Mouse (Mus musculus) heart, embryonic 14.5 days (tissue): Measurements from ENCODE around the gene Mrpl33. TPM values are rescaled to one million over a fixed set of nuclear protein-coding genes. Genes with fewer than 3 reads are reported as not detected.
A peak's percentile ranks its signal among the peaks of the same experiment; 100 is the strongest.

ENCODE experiments used
- ATAC-seq: fragments of 200-750 bp; cut with Nextera tagmentation; 2 replicates; pipeline ENCODE4 v1.8.0; 2017; ENCODE audit warnings: low read depth, moderate TSS enrichment; ENCODE audit not compliant: insufficient number of reproducible peaks, insufficient read depth, low FRiP score
- H3K27ac ChIP-seq, 2 experiments: fragments of 200-500 bp in 1 of 2; fragments of 300-500 bp in 1 of 2; sonication (generic) in 1 of 2; replicated peaks in 1 of 2; 2 replicates each; pipeline ENCODE4 v1.5.1; 2012 to 2014; ENCODE audit warnings: low read depth in 2 of 2, low read length in 2 of 2, control low read depth in 1 of 2, mild to moderate bottlenecking in 1 of 2, mixed read lengths in 1 of 2; ENCODE audit not compliant: control insufficient read depth in 1 of 2, insufficient read depth in 1 of 2
- H3K27me3 ChIP-seq: fragments of 300-500 bp; sonication (generic); 2 replicates; pipeline ENCODE4 v1.6.1; 2014; ENCODE audit warnings: mild to moderate bottlenecking, low read length, control low read depth; ENCODE audit not compliant: control insufficient read depth, insufficient read depth
- H3K36me3 ChIP-seq: fragments of 300-500 bp; sonication (generic); 2 replicates; pipeline ENCODE4 v1.6.1; 2014; ENCODE audit warnings: mild to moderate bottlenecking, control low read depth, low read length, mixed read lengths; ENCODE audit not compliant: control insufficient read depth, insufficient read depth
- H3K4me1 ChIP-seq, 2 experiments: fragments of 200-500 bp in 1 of 2; fragments of 300-500 bp in 1 of 2; sonication (generic) in 1 of 2; 2 replicates each; pipeline ENCODE4 v1.6.1; 2012 to 2014; ENCODE audit warnings: low read length in 2 of 2, control low read depth in 1 of 2, mixed read lengths in 1 of 2; ENCODE audit not compliant: control insufficient read depth in 2 of 2, insufficient read depth in 2 of 2
- H3K4me2 ChIP-seq: fragments of 300-500 bp; sonication (generic); 2 replicates; pipeline ENCODE4 v1.6.1; 2014; ENCODE audit warnings: mild to moderate bottlenecking, low read length
- H3K4me3 ChIP-seq, 2 experiments: fragments of 200-500 bp in 1 of 2; fragments of 300-500 bp in 1 of 2; sonication (generic) in 1 of 2; 2 replicates each; pipeline ENCODE4 v1.5.1; 2012 to 2014; ENCODE audit warnings: low read length in 2 of 2, mild to moderate bottlenecking in 2 of 2, control low read depth in 1 of 2, low read depth in 1 of 2, moderate library complexity in 1 of 2; ENCODE audit not compliant: control insufficient read depth in 1 of 2, insufficient read depth in 1 of 2
- H3K9ac ChIP-seq: fragments of 300-500 bp; sonication (generic); 2 replicates; pipeline ENCODE4 v1.6.1; 2014; ENCODE audit warnings: mild to moderate bottlenecking, low read length
- H3K9me3 ChIP-seq: fragments of 300-500 bp; sonication (generic); 2 replicates; pipeline ENCODE4 v1.6.1; 2016; ENCODE audit warnings: low read length, control low read depth; ENCODE audit not compliant: control insufficient read depth
- WGBS: fragments of 180-500 bp; shearing (Covaris S2); extraction: QIAGEN DNeasy Blood & Tissue Kit; methylation state at CpG from one replicate; pipeline ENCODE4 v1.1.7; 2014; 5-methylcytosine and 5-hydroxymethylcytosine counted together
- polyA plus RNA-seq: library from polyadenylated mRNA; unstranded; fragments of >200 nt; fragmentation: Nextera tagmentation; extraction: Ambion mirVana; gene quantifications from 2 replicates; pipeline ENCODE4 v1.2.1, GENCODE M21; 2014

The Mrpl33 gene
- polyA plus RNA-seq, 1 experiment from 2014 or later = 456 TPM

DNA sequence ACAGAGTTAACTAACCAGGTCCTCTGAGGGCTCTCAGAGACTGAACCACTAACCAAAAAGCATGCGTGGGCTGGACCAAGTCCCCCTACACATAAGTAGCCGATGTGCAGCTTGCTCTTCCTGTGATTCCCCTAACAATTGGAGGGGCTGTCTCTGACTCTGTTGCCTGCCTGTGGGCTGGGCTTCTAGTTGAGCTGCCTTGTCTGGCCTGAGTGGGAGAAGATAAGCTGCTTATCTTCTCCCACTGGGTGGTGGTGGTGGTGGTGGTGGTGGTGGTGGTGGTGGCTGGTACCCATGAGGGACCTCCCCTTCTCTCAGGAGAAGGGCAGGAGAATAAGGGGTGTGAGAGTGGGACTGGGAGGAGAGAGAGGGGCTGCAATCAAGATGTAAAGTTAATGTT is 89.3 kb downstream of the Mrpl33 start:
- Histone ChIP-seq H3K27ac (no peak overlapping the region), H3K9me3 (no peaks in the 10 kb centered on the region), H3K4me2 (no peak overlapping the region), H3K9ac (no peak overlapping the region), H3K36me3 (no peaks in the 10 kb centered on the region), H3K27me3 (no peaks in the 10 kb centered on the region), H3K4me3 (no peak overlapping the region), H3K4me1 (peaks cover 0 to 2% of the 10 kb centered on the region in 2 experiments; a peak in 1 of 4 replicates)
- WGBS = 51% methylated on average over 2 of the region's 2 CpGs
- ATAC-seq = no peak

DNA sequence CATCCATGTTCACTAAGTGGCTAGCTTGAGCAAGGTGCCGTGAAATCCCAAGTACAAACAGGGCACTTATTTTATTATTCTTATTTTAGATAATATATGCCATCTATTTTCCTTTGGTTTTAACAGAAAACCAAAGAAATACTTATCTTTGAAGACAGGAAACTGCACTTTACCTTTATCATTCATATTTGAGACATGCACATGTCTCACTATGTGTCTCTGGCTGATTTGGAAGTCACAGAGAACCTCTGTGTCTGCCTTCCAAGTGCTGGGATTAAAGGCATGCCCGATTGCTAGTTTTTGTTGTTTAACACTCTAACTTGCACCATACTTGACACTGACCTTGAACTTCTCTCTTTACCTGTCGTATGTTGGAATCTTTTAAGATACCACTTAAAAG is 91.2 kb downstream of the Mrpl33 start:
- no peak for ATAC-seq
- no peak overlapping the region for H3K27ac ChIP-seq
- H3K4me2 ChIP-seq = no peak overlapping the region
- H3K9me3 ChIP-seq = no peaks in the 10 kb centered on the region
- H3K9ac ChIP-seq = no peak overlapping the region
- H3K36me3 ChIP-seq = no peaks in the 10 kb centered on the region
- H3K27me3 ChIP-seq = no peaks in the 10 kb centered on the region
- 80% methylated on average over 3 of the region's 3 CpGs for WGBS
- H3K4me1 ChIP-seq = peaks cover 3 to 5% of the 10 kb centered on the region in 2 experiments; a peak in 2 of 4 replicates
- H3K4me3 ChIP-seq = no peak overlapping the region

DNA sequence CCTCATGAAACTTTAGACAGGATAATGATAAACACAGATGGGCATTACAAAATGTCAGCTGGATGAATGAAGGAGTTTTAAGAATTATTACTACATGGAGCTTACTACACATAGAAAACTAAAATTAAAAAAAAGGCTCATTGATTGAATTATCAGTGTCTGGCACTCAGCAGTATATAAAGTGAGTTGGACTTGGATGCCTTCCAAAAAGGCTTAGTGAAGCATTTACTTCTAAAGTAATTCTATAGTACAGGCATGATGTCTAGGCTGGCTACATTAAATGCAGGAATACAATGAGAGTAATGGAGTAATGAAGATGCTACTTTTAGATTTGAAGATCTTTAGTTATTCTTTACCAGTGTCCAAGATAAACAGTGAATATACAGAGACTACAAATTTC is 96.5 kb downstream of the Mrpl33 start:
- Histone ChIP-seq H3K9ac (no peak overlapping the region), H3K27ac (no peak overlapping the region), H3K36me3 (no peaks in the 10 kb centered on the region), H3K4me3 (no peak overlapping the region), H3K4me2 (no peak overlapping the region), H3K27me3 (no peaks in the 10 kb centered on the region), H3K4me1 (peaks cover 4 to 9% of the 10 kb centered on the region in 2 experiments; a peak in 3 of 4 replicates), H3K9me3 (no peaks in the 10 kb centered on the region)
- no peak for ATAC-seq

DNA sequence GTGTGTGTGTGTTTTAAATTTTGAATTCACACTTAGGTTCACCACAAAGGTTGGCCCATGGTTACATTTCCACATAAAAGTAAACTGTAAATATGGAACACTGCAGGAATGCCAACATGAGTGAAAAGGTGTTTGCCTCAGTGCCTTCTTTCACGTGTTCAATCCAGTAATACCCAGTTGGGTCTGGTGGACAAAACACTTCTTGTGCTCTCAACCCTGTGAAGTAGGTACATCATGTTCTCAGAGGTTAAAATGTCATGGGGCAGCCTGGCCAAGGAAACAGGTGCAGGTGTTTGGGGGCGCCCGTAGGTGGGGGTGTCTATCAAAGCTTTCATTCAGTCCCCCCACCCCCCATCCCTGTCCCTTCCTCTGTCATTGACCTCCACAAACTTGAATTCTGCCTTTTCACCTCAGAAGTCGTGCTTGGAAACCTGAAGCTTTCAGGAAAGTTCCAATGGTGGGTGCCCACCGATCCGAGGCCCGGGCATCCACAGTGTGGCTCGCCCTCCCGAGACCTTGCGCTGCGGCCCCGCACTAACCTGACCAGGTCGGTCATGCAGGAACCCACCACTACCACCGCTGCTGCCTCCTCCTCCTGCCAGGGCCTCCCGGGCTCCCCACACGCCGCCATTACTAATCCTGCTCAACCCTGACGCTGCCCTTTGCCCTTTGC is 100.4 kb downstream of the Mrpl33 start, which contains the start of gene Rbks:
Rbks (minus strand) TSS at position 657 of the 673 bp plus-strand sequence.
- 8% methylated on average over 18 of the region's 18 CpGs for WGBS
- ATAC-seq = no peak
- peak within 1 kb of the TSS; percentile 84 to 89 for H3K4me3 ChIP-seq

DNA sequence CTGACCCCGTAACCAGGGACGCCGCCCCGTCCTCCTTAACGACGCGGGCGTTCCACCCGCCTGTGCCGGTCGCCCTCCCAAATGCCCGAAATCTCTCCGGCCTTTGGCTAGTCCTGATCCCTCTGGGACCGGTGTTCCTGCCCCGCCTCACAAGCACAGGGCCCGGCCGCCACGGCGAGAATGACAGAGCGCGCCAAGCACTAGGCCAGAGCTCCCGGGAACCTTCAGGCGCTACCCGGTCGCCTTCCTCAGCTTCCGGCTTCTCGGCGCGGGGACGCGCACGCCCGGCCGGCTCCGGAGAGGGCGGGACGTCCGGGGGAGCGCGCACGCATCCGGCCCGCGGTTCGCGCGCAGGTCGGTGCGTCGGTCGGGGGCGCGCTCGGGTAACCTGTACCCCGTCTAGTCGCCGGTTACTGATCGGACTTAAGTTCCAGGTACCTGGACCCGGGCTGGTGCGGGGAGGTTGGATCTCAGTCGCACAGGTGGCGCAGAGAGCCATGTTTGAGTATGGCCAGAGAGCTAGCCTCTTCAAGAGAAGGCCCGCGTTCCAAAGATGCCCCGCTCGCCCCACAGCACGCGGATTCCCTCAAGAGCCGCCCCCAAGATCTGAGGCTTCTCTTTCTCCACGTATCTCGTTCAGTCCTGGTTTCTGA is 101.0 kb downstream of the Mrpl33 start, which contains the start of gene Babam2:
Babam2 (plus strand) TSS at position 41 of the 653 bp plus-strand sequence.
- peak; percentile 93 for ATAC-seq
- peak within 1 kb of the TSS; percentile 79 for H3K4me2 ChIP-seq
- H3K36me3 ChIP-seq = peaks cover 12% of the 10 kb centered on the region
- peak within 1 kb of the TSS; percentile 84 to 89 for H3K4me3 ChIP-seq
- H3K27ac ChIP-seq = peak within 1 kb of the TSS; percentile 92 to 94
- H3K4me1 ChIP-seq = peaks cover 2 to 6% of the 10 kb centered on the region in 2 experiments; a peak in 3 of 4 replicates
- no peaks in the 10 kb centered on the region for H3K27me3 ChIP-seq
- no peaks in the 10 kb centered on the region for H3K9me3 ChIP-seq
- under 1% methylated on average over 71 of the region's 71 CpGs for WGBS
- H3K9ac ChIP-seq = peak within 1 kb of the TSS; percentile 91

More for the DNA sequence above, 100.4 kb downstream of the Mrpl33 start, which contains the start of gene Rbks:
- Histone ChIP-seq H3K36me3 (peaks cover 6% of the 10 kb centered on the region; the same call in 1 of the 2 replicates), H3K4me1 (peaks cover 2 to 6% of the 10 kb centered on the region in 2 experiments; a peak in 3 of 4 replicates), H3K9me3 (no peaks in the 10 kb centered on the region), H3K9ac (peak within 1 kb of the TSS; percentile 91), H3K4me2 (peak within 1 kb of the TSS; percentile 79), H3K27ac (peak within 1 kb of the TSS; percentile 92 to 94), H3K27me3 (no peaks in the 10 kb centered on the region)

DNA sequence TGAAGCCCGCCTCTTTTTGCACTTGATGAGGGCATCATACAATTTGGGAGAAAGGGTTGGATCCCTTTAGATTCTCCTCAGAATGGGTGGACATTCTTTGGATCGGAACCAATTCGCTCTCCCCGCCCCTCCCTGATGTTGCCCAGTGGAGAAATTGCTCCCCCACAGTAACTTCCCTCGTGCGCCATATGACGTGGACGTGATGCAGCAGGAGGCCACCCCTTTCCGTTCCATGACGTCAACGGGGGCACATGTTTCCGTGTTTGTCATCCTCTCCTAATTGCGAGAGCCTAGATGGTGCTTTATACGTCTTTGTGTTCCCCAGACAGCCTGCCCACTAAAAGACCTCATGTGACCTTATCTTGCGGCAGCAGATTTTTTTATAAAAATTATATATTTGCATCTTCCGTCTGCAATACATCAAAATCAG is 101.6 kb downstream of the Mrpl33 start:
- 5% methylated on average over 16 of the region's 16 CpGs for WGBS
- peak overlapping the region; percentile 84 to 89 for H3K4me3 ChIP-seq
- H3K9me3 ChIP-seq = no peaks in the 10 kb centered on the region
- peaks cover 17% of the 10 kb centered on the region for H3K36me3 ChIP-seq
- H3K4me2 ChIP-seq = peak overlapping the region; percentile 79
- peaks cover 2 to 6% of the 10 kb centered on the region in 2 experiments; a peak in 3 of 4 replicates for H3K4me1 ChIP-seq
- H3K27me3 ChIP-seq = no peaks in the 10 kb centered on the region
- peak; percentile 74 for ATAC-seq
- H3K9ac ChIP-seq = peak overlapping the region; percentile 91
- peak overlapping the region; percentile 92 to 94 for H3K27ac ChIP-seq

DNA sequence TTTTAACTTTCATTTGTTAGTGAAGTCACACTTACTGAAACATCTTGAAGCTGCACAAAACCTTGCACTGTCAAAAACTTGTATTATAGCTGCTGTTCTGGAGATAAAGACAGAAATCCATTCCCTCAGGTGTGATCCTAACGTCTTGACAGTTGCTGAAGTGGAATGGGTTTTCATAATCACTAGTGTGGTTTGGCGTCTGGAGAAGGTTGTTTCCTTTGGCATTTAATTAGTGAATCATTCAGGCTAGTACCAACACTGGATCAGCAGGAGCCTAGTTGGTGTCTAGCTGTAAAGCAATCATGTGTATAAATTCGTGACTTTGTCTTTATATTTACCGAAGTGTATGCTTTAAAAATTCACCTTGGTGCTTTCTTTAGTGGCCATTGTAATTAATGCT is 102.2 kb downstream of the Mrpl33 start:
- H3K9me3 ChIP-seq = no peaks in the 10 kb centered on the region
- peaks cover 22% of the 10 kb centered on the region for H3K36me3 ChIP-seq
- peaks cover 2 to 6% of the 10 kb centered on the region in 2 experiments; a peak in 3 of 4 replicates for H3K4me1 ChIP-seq
- no peak overlapping the region for H3K9ac ChIP-seq
- H3K4me3 ChIP-seq = no peak overlapping the region
- peak overlapping the region; percentile 79 for H3K4me2 ChIP-seq
- no peaks in the 10 kb centered on the region for H3K27me3 ChIP-seq
- no peak for ATAC-seq
- 54% methylated on average over 4 of the region's 4 CpGs for WGBS
- H3K27ac ChIP-seq = 0 out of 4 replicates have a peak overlapping the region, but pooled peaks of 1 of the 2 experiments have one; percentile 41
